Mouse (Mus musculus) thymus, adult 2 months (tissue): ENCODE data around the gene Pxn. TPM values are rescaled to one million over a fixed set of nuclear protein-coding genes. Genes with fewer than 3 reads are reported as not detected.

Experiments
- DNase-seq: peaks from one replicate; pipeline ENCODE4 v3.0.0; 2021
- H3K27ac ChIP-seq: fragments of 200-500 bp; 2 replicates; pipeline ENCODE4 v1.5.1; 2012; ENCODE audit warnings: low read length, control low read depth; ENCODE audit not compliant: control insufficient read depth, insufficient read depth
- H3K27me3 ChIP-seq: fragments of 200-500 bp; 2 replicates; pipeline ENCODE4 v1.6.1; 2012; ENCODE audit warnings: mild to moderate bottlenecking, low read length, moderate library complexity, mixed read lengths; ENCODE audit not compliant: control insufficient read depth, insufficient read depth
- H3K36me3 ChIP-seq: fragments of 200-500 bp; 2 replicates; pipeline ENCODE4 v1.6.1; 2012; ENCODE audit warnings: mild to moderate bottlenecking, low read length, moderate library complexity; ENCODE audit not compliant: control insufficient read depth, insufficient read depth
- H3K4me1 ChIP-seq: fragments of 200-500 bp; replicated peaks from 2 replicates; pipeline ENCODE4 v1.6.1; 2012; ENCODE audit warnings: low read length; ENCODE audit not compliant: control insufficient read depth, insufficient read depth
- H3K4me3 ChIP-seq: fragments of 200-500 bp; 2 replicates; pipeline ENCODE4 v1.5.1; 2012; ENCODE audit warnings: mild to moderate bottlenecking, low read length, control low read depth, moderate library complexity; ENCODE audit not compliant: control insufficient read depth, insufficient read depth
- CTCF ChIP-seq: fragments of 200-500 bp; IDR thresholded peaks from 2 replicates; pipeline ENCODE4 v1.5.1; 2012; ENCODE audit warnings: mild to moderate bottlenecking, control low read depth, low read length, moderate library complexity, borderline replicate concordance; ENCODE audit not compliant: control insufficient read depth, poor library complexity, insufficient read depth; ENCODE audit errors: extremely low read depth
- POLR2A ChIP-seq: fragments of 200-500 bp; IDR thresholded peaks from 2 replicates; pipeline ENCODE4 v1.6.1; 2012; ENCODE audit warnings: mild to moderate bottlenecking, low read length, control low read depth, moderate library complexity; ENCODE audit not compliant: control insufficient read depth, poor library complexity, insufficient read depth; ENCODE audit errors: extremely low read depth
- WGBS: fragments of 180-500 bp; shearing (Covaris S2); methylation state at CpG from one replicate; pipeline ENCODE4 v1.1.7; 2018; 5-methylcytosine and 5-hydroxymethylcytosine counted together
- polyA plus RNA-seq: library from polyadenylated mRNA; depleted of rRNA; stranded (reverse); fragments of >200 nt; gene quantifications from 2 replicates; pipeline ENCODE4 v1.2.3, GENCODE M21; 2012

Gene Pxn
- polyA plus RNA-seq, 1 experiment, result 161 TPM

DNA sequence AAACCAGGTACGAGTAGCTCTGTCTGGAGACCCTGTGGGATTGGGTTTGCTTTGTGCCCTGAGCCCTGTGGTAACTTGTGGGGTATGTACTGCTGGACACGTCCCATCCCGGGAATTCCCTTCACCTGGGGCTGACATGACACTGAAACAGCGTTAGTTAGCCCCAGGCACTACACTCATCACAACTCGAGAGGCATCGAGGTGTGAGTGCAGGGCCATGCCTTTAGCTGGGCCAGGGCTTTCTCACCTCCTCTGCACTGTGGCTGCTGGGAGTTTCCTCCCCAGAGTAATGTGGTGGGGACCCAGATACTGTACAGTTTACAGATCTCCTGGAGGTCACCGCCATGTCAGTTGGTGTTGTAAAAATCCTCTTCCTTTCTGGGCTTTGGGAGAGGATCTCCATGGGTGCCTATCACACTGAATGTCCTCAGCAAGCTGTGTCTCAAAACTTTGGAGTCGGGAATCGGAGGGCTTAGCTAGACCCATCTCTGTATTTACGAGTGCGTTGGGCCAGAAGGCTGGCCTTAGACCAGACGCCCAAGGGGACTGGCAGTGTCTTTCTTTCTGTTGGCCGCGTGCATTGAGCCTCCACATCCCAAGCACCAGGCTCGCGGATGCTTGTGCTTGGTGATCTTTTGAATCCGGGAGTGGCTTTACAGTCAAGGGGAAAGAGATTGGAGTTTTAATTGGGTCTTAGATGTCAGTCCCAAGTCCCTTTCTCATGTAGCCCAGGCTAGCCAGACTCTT lies 20.2 kb downstream of the Pxn start:
- H3K36me3 ChIP-seq, result no peaks in the 10 kb centered on the region
- WGBS, result 91% methylated on average over 17 of the region's 17 CpGs
- H3K27ac ChIP-seq, result no peak overlapping the region
- no peak overlapping the region for H3K4me3 ChIP-seq
- DNase-seq, result no peak
- H3K27me3 ChIP-seq, result no peaks in the 10 kb centered on the region
- H3K4me1 ChIP-seq, result peaks cover 70% of the 10 kb centered on the region
- TF ChIP-seq POLR2A, result no peak
- TF ChIP-seq CTCF, result no peak

DNA sequence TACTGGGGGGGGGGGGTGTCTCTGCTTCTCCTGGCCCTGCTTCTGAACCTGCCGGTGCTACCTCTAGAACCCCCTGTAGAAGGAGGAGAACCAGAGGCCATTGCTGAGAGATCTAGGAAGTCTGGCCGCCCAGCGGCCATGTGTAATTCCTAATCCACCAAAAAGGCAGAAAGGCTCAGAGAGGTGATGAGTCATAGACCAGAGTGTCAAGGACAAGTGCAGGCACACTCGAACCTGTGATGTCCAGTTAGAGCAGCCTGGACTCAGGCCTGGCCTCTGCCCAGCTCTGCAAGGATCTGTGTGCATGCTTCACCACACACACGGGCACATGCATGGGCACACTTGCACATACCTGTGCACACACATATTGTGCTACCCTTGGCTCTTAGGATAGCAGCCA lies 21.7 kb downstream of the Pxn start:
- TF ChIP-seq POLR2A (no peak), CTCF (no peak)
- Histone ChIP-seq H3K36me3 (no peaks in the 10 kb centered on the region), H3K4me1 (peaks cover 68% of the 10 kb centered on the region), H3K27me3 (no peaks in the 10 kb centered on the region), H3K4me3 (no peak overlapping the region), H3K27ac (no peak overlapping the region)
- DNase-seq, result no peak
- WGBS, result 89% methylated on average over 5 of the region's 5 CpGs

- DNase-seq, result no peak
- TF ChIP-seq CTCF, result no peak
- no peak for TF ChIP-seq POLR2A
- no peaks in the 10 kb centered on the region for H3K27me3 ChIP-seq
- H3K27ac ChIP-seq, result no peak overlapping the region; the same call in 1 of the 2 replicates
- peaks cover 68% of the 10 kb centered on the region for H3K4me1 ChIP-seq
- H3K36me3 ChIP-seq, result no peaks in the 10 kb centered on the region
- 63% methylated on average over 8 of the region's 8 CpGs for WGBS
- H3K4me3 ChIP-seq, result no peak overlapping the region
Observed at GRCm38 (mm10) chr5:115529364-115529741, 22.9 kb downstream of the Pxn start.

DNA sequence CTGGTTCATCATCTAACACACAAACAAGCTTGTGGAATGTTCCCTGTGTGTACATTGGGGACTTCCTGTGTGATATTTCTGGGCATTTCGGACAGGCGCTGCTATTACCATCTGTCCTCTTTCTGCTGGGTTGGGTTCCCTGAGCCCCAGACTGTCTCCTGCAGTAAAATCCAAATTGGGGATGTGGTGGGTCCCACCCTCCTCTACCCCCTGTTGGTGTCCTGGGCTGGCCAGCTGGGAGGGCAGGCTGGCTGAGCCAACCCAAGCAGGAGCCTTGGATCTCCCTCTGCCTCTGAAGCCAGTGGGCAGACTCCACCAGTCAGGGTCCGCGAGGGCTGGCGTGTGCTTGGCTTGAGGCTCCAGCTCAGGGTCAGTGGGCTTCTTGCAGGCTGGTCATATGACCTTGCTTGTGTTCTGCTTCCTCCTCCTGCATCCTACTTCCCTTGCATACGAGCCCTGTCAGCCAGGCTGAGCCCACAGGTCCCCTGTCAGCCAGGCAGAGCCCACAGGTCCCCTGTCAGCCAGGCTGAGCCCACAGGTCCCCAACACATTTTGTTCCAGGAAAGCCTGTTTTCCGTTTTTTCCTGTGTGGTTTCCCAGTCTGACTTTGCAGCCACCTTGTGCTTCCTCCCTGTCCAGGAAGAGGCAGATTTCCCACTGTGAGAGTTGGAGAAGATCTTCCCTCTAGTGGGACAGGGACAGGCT lies 23.4 kb downstream of the Pxn start:
- Histone ChIP-seq H3K27me3 (no peaks in the 10 kb centered on the region), H3K27ac (peak overlapping the region; percentile 63), H3K36me3 (no peaks in the 10 kb centered on the region), H3K4me1 (peaks cover 69% of the 10 kb centered on the region), H3K4me3 (no peak overlapping the region)
- TF ChIP-seq CTCF (no peak), POLR2A (no peak)
- WGBS, result 24% methylated on average over 7 of the region's 7 CpGs
- no peak for DNase-seq

GRCm38 (mm10) chr5:115530447-115530809 lies 24.0 kb downstream of the Pxn start:
- Histone ChIP-seq H3K27me3 (no peaks in the 10 kb centered on the region), H3K27ac (peak overlapping the region; percentile 63), H3K4me3 (no peak overlapping the region), H3K36me3 (no peaks in the 10 kb centered on the region), H3K4me1 (peaks cover 71% of the 10 kb centered on the region)
- WGBS, result 7% methylated on average over 8 of the region's 8 CpGs
- peak; percentile 53 for DNase-seq
- TF ChIP-seq POLR2A, result no peak; the same call in 1 of the 2 replicates
- no peak for TF ChIP-seq CTCF

DNA sequence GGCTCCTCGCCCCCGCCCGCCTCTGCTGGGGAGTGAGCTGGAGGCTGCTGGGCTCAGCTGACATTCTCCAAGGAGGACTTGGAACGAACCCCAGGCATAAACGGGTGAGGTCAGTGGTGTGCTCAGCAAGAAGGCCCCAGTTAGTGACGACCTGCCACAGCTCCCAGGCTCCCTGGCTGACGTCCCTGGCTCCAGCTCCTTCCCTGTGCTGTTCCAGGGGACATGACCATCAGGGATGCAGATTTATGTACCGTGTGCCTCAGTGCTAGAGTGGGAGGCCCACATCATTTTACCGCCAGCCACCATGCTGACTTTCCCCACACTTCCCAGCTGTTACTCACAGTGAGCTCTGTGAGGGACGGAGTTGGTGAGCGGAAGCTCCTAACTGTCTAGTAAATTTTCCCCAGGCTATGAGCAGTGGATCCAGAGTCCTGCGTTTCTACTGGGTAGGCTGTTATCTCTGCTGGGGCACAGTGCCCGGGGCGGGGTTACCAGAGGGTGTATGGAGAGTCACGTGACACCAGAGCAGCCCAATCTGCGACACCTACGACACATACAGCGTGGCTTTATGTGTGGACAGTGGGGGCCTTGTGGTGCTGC lies 25.3 kb downstream of the Pxn start:
- TF ChIP-seq CTCF (no peak), POLR2A (no peak)
- Histone ChIP-seq H3K36me3 (no peaks in the 10 kb centered on the region), H3K27ac (no peak overlapping the region), H3K4me3 (no peak overlapping the region), H3K27me3 (no peaks in the 10 kb centered on the region), H3K4me1 (peaks cover 68% of the 10 kb centered on the region)
- no peak for DNase-seq
- WGBS, result 57% methylated on average over 18 of the region's 18 CpGs

DNA sequence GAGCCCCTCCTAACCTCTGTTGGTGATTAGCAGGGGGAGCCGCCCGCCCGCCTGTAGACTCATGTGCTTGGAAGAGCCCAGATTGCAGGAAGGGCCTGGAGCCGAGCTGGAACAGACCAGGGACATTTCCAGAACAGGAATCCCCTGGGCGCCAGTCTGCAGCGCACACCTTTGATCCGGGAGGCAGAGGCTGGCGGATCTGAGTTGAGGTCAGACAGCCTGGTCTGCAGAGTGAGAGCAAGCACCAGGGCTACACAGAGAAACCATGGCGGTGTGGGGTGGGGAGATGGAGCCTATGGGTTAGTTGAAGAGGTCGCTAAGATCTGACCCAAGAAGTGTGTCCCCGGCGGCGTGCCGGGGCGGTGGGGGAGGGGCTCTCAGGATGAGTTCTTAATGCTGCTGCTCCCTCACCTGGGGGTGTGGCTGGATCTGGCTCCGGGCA lies 27.8 kb downstream of the Pxn start:
- DNase-seq, result no peak
- TF ChIP-seq POLR2A, result no peak
- TF ChIP-seq CTCF, result no peak
- no peaks in the 10 kb centered on the region for H3K27me3 ChIP-seq
- WGBS, result 22% methylated on average over 16 of the region's 16 CpGs
- H3K27ac ChIP-seq, result no peak overlapping the region
- H3K4me3 ChIP-seq, result no peak overlapping the region
- peaks cover 70% of the 10 kb centered on the region for H3K4me1 ChIP-seq
- no peaks in the 10 kb centered on the region for H3K36me3 ChIP-seq
